Mouse (Mus musculus) liver, embryonic 14.5 days (tissue): ENCODE measurements at regions not wholly inside any gene's neighbourhood (a gene's known extent, or its start where the extent isn't known, plus 50 kb on each side); places are given as distances from the start of the nearest gene placed in this dataset.

Experiments used
- ATAC-seq: fragments of 200-750 bp; cut with Nextera tagmentation; 2 replicates; pipeline ENCODE4 v1.8.0; 2017; ENCODE audit warnings: moderate number of reproducible peaks, mild to moderate bottlenecking, moderate library complexity; ENCODE audit not compliant: insufficient read depth
- DNase-seq, 3 experiments: peaks; one replicate each; pipeline ENCODE4 v3.0.0-alpha.2; 2012 to 2013; ENCODE audit warnings: low read depth in 3 of 3, low spot score in 3 of 3
- H3K27ac ChIP-seq: fragments of 300-500 bp; sonication (generic); 2 replicates; pipeline ENCODE4 v1.5.1; 2014; ENCODE audit warnings: moderate library complexity, mild to moderate bottlenecking, control low read depth, inconsistent platforms
- H3K27me3 ChIP-seq: fragments of 300-500 bp; sonication (generic); 2 replicates; pipeline ENCODE4 v1.6.1; 2014; ENCODE audit warnings: mild to moderate bottlenecking, low read length, moderate library complexity; ENCODE audit not compliant: control insufficient read depth, insufficient read depth
- H3K36me3 ChIP-seq: fragments of 300-500 bp; sonication (generic); replicated peaks from 2 replicates; pipeline ENCODE4 v1.6.1; 2014; ENCODE audit warnings: low read depth; ENCODE audit not compliant: control insufficient read depth, insufficient read depth
- H3K4me1 ChIP-seq, 2 experiments: fragments of 200-500 bp in 1 of 2; fragments of 300-500 bp in 1 of 2; sonication (generic) in 1 of 2; replicated peaks; 2 replicates each; pipeline ENCODE4 v1.6.1; 2012 to 2014; ENCODE audit warnings: antibody characterized with exemption in 1 of 2, inconsistent platforms in 1 of 2, low read length in 1 of 2; ENCODE audit not compliant: control insufficient read depth in 2 of 2, insufficient read depth in 2 of 2
- H3K4me2 ChIP-seq: fragments of 300-500 bp; sonication (generic); 2 replicates; pipeline ENCODE4 v1.6.1; 2014; ENCODE audit warnings: low read depth, mild to moderate bottlenecking, control low read depth, moderate library complexity
- H3K4me3 ChIP-seq, 2 experiments: fragments of 200-500 bp in 1 of 2; fragments of 300-500 bp in 1 of 2; sonication (generic) in 1 of 2; 2 replicates each; pipeline ENCODE4 v1.5.1; 2012 to 2014; ENCODE audit warnings: low read depth in 2 of 2, low read length in 2 of 2, mild to moderate bottlenecking in 2 of 2, control low read depth in 1 of 2, inconsistent platforms in 1 of 2, moderate library complexity in 1 of 2; ENCODE audit not compliant: insufficient read depth in 1 of 2
- H3K9ac ChIP-seq: fragments of 300-500 bp; sonication (generic); replicated peaks from 2 replicates; pipeline ENCODE4 v1.6.1; 2014; ENCODE audit warnings: mild to moderate bottlenecking, control low read depth, moderate library complexity
- H3K9me3 ChIP-seq: fragments of 300-500 bp; sonication (generic); 2 replicates; pipeline ENCODE4 v1.6.1; 2016; ENCODE audit warnings: low read length, mixed read lengths; ENCODE audit not compliant: control insufficient read depth
- CTCF ChIP-seq: IDR thresholded peaks from 2 replicates; pipeline ENCODE4 v1.5.1; 2016; ENCODE audit warnings: antibody characterized with exemption, low read depth, control low read depth
- EP300 ChIP-seq: IDR thresholded peaks from 2 replicates; pipeline ENCODE4 v1.6.1; 2016; ENCODE audit warnings: antibody characterized with exemption, low read depth
- whole genome bisulfite sequencing: fragments of 180-500 bp; shearing (Covaris S2); extraction: QIAGEN DNeasy Blood & Tissue Kit; methylation state at CpG from one replicate; pipeline ENCODE4 v1.1.7; 2014; ENCODE audit not compliant: insufficient replicate concordance; 5-methylcytosine and 5-hydroxymethylcytosine counted together

- Histone ChIP-seq H3K9ac (no peak overlapping the region), H3K27me3 (no peaks in the 10 kb centered on the region), H3K4me2 (no peak overlapping the region), H3K4me1 (no peaks in the 10 kb centered on the region), H3K9me3 (no peaks in the 10 kb centered on the region), H3K27ac (no peak overlapping the region), H3K36me3 (no peaks in the 10 kb centered on the region), H3K4me3 (no peak overlapping the region)
- DNase-seq (no peak), ATAC-seq (no peak)
- WGBS, result 51% methylated on average over 9 of the region's 9 CpGs
- TF ChIP-seq EP300, result no peak
- no peak for TF ChIP-seq CTCF
Measured at GRCm38 (mm10) chr1:186434782-186435181, 271.0 kb downstream of the Tgfb2 start.

DNA sequence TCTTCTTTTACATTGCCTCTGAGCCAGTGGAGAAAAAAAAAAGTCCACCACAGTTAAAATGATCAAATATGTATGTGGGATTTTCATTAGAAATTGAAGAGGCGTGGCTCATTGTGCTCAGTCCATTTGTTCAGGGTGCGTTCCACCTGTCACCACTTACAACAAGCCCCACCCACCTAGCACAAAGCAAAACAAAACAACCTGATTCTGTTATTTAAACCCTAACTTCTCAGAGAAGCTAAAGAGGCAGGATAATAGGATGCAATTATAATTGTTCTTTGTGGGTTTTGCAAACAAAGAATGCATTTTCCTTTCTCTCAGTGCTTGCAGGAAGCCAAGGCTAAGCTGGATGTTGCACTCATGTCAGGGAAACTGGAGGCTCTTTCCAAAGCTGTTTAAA lies 271.8 kb downstream of the Tgfb2 start:
- no peaks in the 10 kb centered on the region for H3K4me1 ChIP-seq
- WGBS, result 56% methylated on average over 2 of the region's 2 CpGs
- H3K27ac ChIP-seq, result no peak overlapping the region
- TF ChIP-seq EP300, result no peak
- no peak for TF ChIP-seq CTCF
- H3K4me3 ChIP-seq, result no peak overlapping the region
- no peaks in the 10 kb centered on the region for H3K36me3 ChIP-seq
- no peaks in the 10 kb centered on the region for H3K27me3 ChIP-seq
- no peak overlapping the region for H3K4me2 ChIP-seq
- H3K9me3 ChIP-seq, result no peaks in the 10 kb centered on the region
- no peak for ATAC-seq
- H3K9ac ChIP-seq, result no peak overlapping the region
- DNase-seq, result no peak

GRCm38 (mm10) chr1:186433169-186433665 lies 272.6 kb downstream of the Tgfb2 start:
- no peak for TF ChIP-seq CTCF
- TF ChIP-seq EP300, result no peak
- Histone ChIP-seq H3K9ac (no peak overlapping the region), H3K27ac (no peak overlapping the region), H3K4me2 (no peak overlapping the region), H3K36me3 (no peaks in the 10 kb centered on the region), H3K4me3 (no peak overlapping the region), H3K4me1 (no peaks in the 10 kb centered on the region), H3K27me3 (no peaks in the 10 kb centered on the region), H3K9me3 (no peaks in the 10 kb centered on the region)
- ATAC-seq, result no peak
- 69% methylated on average over 7 of the region's 7 CpGs for WGBS
- no peak for DNase-seq

DNA sequence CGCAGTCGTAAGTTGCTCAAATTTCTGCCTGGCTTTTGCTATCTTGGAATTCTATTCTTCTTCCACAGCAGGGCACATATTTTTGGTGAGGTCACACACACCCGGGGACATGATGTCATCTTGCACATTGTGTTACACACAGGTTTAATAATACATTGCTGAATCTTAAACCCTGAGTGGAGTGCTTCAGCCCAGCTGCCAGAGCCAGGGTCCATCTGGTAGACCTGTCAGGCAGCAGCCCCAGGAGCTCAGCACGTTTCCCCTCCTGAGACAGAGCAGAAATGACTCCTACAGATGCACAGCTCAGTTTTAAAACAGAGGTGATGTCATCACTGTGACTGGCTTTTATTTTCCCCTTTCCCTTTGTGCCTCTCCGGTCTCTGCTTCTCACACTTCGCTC lies 280.4 kb downstream of the Tgfb2 start:
- H3K9me3 ChIP-seq, result no peaks in the 10 kb centered on the region
- TF ChIP-seq CTCF, result no peak
- no peak for TF ChIP-seq EP300
- no peaks in the 10 kb centered on the region for H3K27me3 ChIP-seq
- no peak overlapping the region for H3K4me2 ChIP-seq
- DNase-seq, result no peak
- no peaks in the 10 kb centered on the region for H3K36me3 ChIP-seq
- H3K27ac ChIP-seq, result no peak overlapping the region
- no peak overlapping the region for H3K4me3 ChIP-seq
- H3K9ac ChIP-seq, result no peak overlapping the region
- no peaks in the 10 kb centered on the region for H3K4me1 ChIP-seq
- ATAC-seq, result no peak
- 62% methylated on average over 6 of the region's 6 CpGs for WGBS

DNA sequence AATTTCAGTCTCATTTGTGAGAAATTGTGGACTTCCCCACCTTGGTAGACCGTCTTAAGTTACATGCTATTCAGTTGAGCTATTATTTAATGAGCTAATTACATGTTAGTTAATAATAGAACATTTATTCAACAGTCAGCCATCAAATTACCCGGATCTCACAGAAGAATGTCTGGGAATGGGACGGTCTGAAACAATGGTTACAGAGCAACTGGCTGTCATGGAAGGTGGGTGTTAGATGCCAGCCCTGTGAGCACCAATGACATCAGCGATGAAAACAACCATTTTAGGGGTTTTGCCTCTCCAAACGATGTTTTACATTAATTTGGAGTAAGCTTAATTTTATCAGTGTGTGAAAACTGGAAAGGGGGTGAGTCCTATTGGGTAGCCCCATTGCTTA lies 281.7 kb downstream of the Tgfb2 start:
- Histone ChIP-seq H3K27me3 (no peaks in the 10 kb centered on the region), H3K27ac (no peak overlapping the region), H3K4me2 (no peak overlapping the region), H3K9ac (no peak overlapping the region), H3K4me1 (no peaks in the 10 kb centered on the region), H3K36me3 (no peaks in the 10 kb centered on the region), H3K9me3 (no peaks in the 10 kb centered on the region), H3K4me3 (no peak overlapping the region)
- WGBS, result 62% methylated on average over 5 of the region's 5 CpGs
- TF ChIP-seq EP300 (no peak), CTCF (no peak)
- DNase-seq (no peak), ATAC-seq (no peak)
